Mouse (Mus musculus): Measurements from ENCODE around the gene Vmn1r77. TPM values are rescaled to one million over a fixed set of nuclear protein-coding genes. Genes with fewer than 3 reads are reported as not detected.
A peak's percentile ranks its signal among the peaks of the same experiment; 100 is the strongest.
"Not testable (repeated sequence)": the region's sequence is repeated elsewhere in the genome, so short reads cannot be mapped to it uniquely, and the experiment has no call there.

The Vmn1r77 gene
- total RNA-seq (2014; rRNA removed) (not detected in 2 replicates), polyA plus RNA-seq (2015; fragmentation: Nextera tagmentation; extraction: Ambion mirVana) (not detected in 2 replicates)

GRCm38 (mm10) chr7:12036452-12036851, at the start of gene Vmn1r77:
TSS of gene Vmn1r77 (plus strand) at chr7:12036752.
- ATAC-seq (ENCODE audit: low FRiP score), result not testable (repeated sequence)

GRCm38 (mm10) chr7:12011491-12011890, 25.1 kb upstream of the Vmn1r77 start:
- not testable (repeated sequence) for H3K4me3 ChIP-seq (ENCODE audit: low read depth, low read length); H3K27ac ChIP-seq (ENCODE audit: low read depth, low read length); H3K27me3 ChIP-seq (ENCODE audit: insufficient read depth, low read length); H3K4me2 ChIP-seq (ENCODE audit: low read depth, low read length, poor library complexity, severe bottlenecking); H3K9ac ChIP-seq (replicated peaks; ENCODE audit: low read length, poor library complexity, severe bottlenecking); H3K36me3 ChIP-seq (ENCODE audit: insufficient read depth, low read length); DNase-seq (ENCODE audit: low spot score); H3K4me1 ChIP-seq (ENCODE audit: insufficient read depth, low read length)
- WGBS, result 96% methylated on average over 5 of the region's 5 CpGs
- H3K9me3 ChIP-seq (ENCODE audit: low read length), result peaks cover 47% of the 10 kb centered on the region
- peak; percentile 38; the same call in 1 of the 2 replicates for ATAC-seq (ENCODE audit: low FRiP score)

More at GRCm38 (mm10) chr7:12036452-12036851, at the start of gene Vmn1r77:
- not testable (repeated sequence) for H3K9me3 ChIP-seq (ENCODE audit: low read length); H3K4me2 ChIP-seq (ENCODE audit: low read depth, low read length, poor library complexity, severe bottlenecking); H3K36me3 ChIP-seq (ENCODE audit: insufficient read depth, low read length); H3K27me3 ChIP-seq (ENCODE audit: insufficient read depth, low read length); H3K27ac ChIP-seq (ENCODE audit: low read depth, low read length); DNase-seq (ENCODE audit: low spot score); H3K4me3 ChIP-seq (ENCODE audit: low read depth, low read length); H3K4me1 ChIP-seq (ENCODE audit: insufficient read depth, low read length); H3K9ac ChIP-seq (replicated peaks; ENCODE audit: low read length, poor library complexity, severe bottlenecking)

GRCm38 (mm10) chr7:12012392-12012791, 24.2 kb upstream of the Vmn1r77 start:
- not testable (repeated sequence) for H3K9ac ChIP-seq (replicated peaks; ENCODE audit: low read length, poor library complexity, severe bottlenecking); ATAC-seq (ENCODE audit: low FRiP score); H3K4me3 ChIP-seq (ENCODE audit: low read depth, low read length); H3K27me3 ChIP-seq (ENCODE audit: insufficient read depth, low read length); H3K36me3 ChIP-seq (ENCODE audit: insufficient read depth, low read length); H3K27ac ChIP-seq (ENCODE audit: low read depth, low read length); H3K4me2 ChIP-seq (ENCODE audit: low read depth, low read length, poor library complexity, severe bottlenecking); H3K4me1 ChIP-seq (ENCODE audit: insufficient read depth, low read length); DNase-seq (ENCODE audit: low spot score)
- WGBS, result 90% methylated on average over 3 of the region's 3 CpGs
- peaks cover 52% of the 10 kb centered on the region for H3K9me3 ChIP-seq (ENCODE audit: low read length)

- Histone ChIP-seq H3K9ac (replicated peaks; ENCODE audit: low read length, poor library complexity, severe bottlenecking) (no peak overlapping the region), H3K27ac (ENCODE audit: low read depth, low read length) (no peak overlapping the region)
- 78% methylated on average over 4 of the region's 4 CpGs for WGBS
Observed at GRCm38 (mm10) chr7:12013106-12013505, 23.4 kb upstream of the Vmn1r77 start.

GRCm38 (mm10) chr7:12017829-12018228, 18.7 kb upstream of the Vmn1r77 start:
- not testable (repeated sequence) for H3K27me3 ChIP-seq (ENCODE audit: insufficient read depth, low read length); H3K9ac ChIP-seq (replicated peaks; ENCODE audit: low read length, poor library complexity, severe bottlenecking); H3K27ac ChIP-seq (ENCODE audit: low read depth, low read length); H3K4me2 ChIP-seq (ENCODE audit: low read depth, low read length, poor library complexity, severe bottlenecking); H3K4me1 ChIP-seq (ENCODE audit: insufficient read depth, low read length); H3K4me3 ChIP-seq (ENCODE audit: low read depth, low read length); ATAC-seq (ENCODE audit: low FRiP score); DNase-seq (ENCODE audit: low spot score); H3K36me3 ChIP-seq (ENCODE audit: insufficient read depth, low read length)
- 89% methylated on average over 2 of the region's 2 CpGs for WGBS
- peaks cover 41% of the 10 kb centered on the region for H3K9me3 ChIP-seq (ENCODE audit: low read length)

More at GRCm38 (mm10) chr7:12013106-12013505, 23.4 kb upstream of the Vmn1r77 start:
- H3K27me3 ChIP-seq (ENCODE audit: insufficient read depth, low read length), result no peaks in the 10 kb centered on the region
- no peak overlapping the region for H3K4me3 ChIP-seq (ENCODE audit: low read depth, low read length)
- H3K4me1 ChIP-seq (ENCODE audit: insufficient read depth, low read length), result no peaks in the 10 kb centered on the region
- DNase-seq (ENCODE audit: low spot score) (no peak), ATAC-seq (ENCODE audit: low FRiP score) (no peak)
- TF ChIP-seq CTCF (IDR thresholded peaks at IDR 0.05), result no peak
- no peak overlapping the region for H3K4me2 ChIP-seq (ENCODE audit: low read depth, low read length, poor library complexity, severe bottlenecking)
- no peaks in the 10 kb centered on the region for H3K36me3 ChIP-seq (ENCODE audit: insufficient read depth, low read length)
- H3K9me3 ChIP-seq (ENCODE audit: low read length), result peaks cover 56% of the 10 kb centered on the region

- ATAC-seq (ENCODE audit: low FRiP score) (no peak), DNase-seq (ENCODE audit: low spot score) (no peak)
- H3K4me1 ChIP-seq (ENCODE audit: insufficient read depth, low read length), result no peaks in the 10 kb centered on the region
- no peak overlapping the region for H3K27ac ChIP-seq (ENCODE audit: low read depth, low read length)
- no peak overlapping the region for H3K4me3 ChIP-seq (ENCODE audit: low read depth, low read length)
- peaks cover 7% of the 10 kb centered on the region for H3K9me3 ChIP-seq (ENCODE audit: low read length)
- WGBS, result 65% methylated on average over 2 of the region's 2 CpGs
- H3K36me3 ChIP-seq (ENCODE audit: insufficient read depth, low read length), result no peaks in the 10 kb centered on the region
- no peak for TF ChIP-seq CTCF (IDR thresholded peaks at IDR 0.05)
- H3K27me3 ChIP-seq (ENCODE audit: insufficient read depth, low read length), result no peaks in the 10 kb centered on the region
- H3K9ac ChIP-seq (replicated peaks; ENCODE audit: low read length, poor library complexity, severe bottlenecking), result no peak overlapping the region
- no peak overlapping the region for H3K4me2 ChIP-seq (ENCODE audit: low read depth, low read length, poor library complexity, severe bottlenecking)
Observed at GRCm38 (mm10) chr7:12040664-12041063, 4.1 kb downstream of the Vmn1r77 start.

Other genes with a start within 250 kb of the Vmn1r77 start
- not detected in 2 replicates for gene Vmn1r74, start 202.8 kb upstream of the Vmn1r77 start, total RNA-seq (2014; rRNA removed)
- not detected in 2 replicates for gene Vmn1r74, start 202.8 kb upstream of the Vmn1r77 start, polyA plus RNA-seq (2015; fragmentation: Nextera tagmentation; extraction: Ambion mirVana)
- not detected in 2 replicates for gene Vmn1r75, start 162.1 kb upstream of the Vmn1r77 start, total RNA-seq (2014; rRNA removed)
- gene Vmn1r75, start 162.1 kb upstream of the Vmn1r77 start, polyA plus RNA-seq (2015; fragmentation: Nextera tagmentation; extraction: Ambion mirVana), result not detected in 2 replicates
- not detected in 2 replicates for gene Vmn1r76, start 98.5 kb upstream of the Vmn1r77 start, total RNA-seq (2014; rRNA removed)
- not detected in 2 replicates for gene Vmn1r76, start 98.5 kb upstream of the Vmn1r77 start, polyA plus RNA-seq (2015; fragmentation: Nextera tagmentation; extraction: Ambion mirVana)
- not detected in 2 replicates for gene Vmn1r78, start 113.5 kb downstream of the Vmn1r77 start, total RNA-seq (2014; rRNA removed)
- not detected in 2 replicates for gene Vmn1r78, start 113.5 kb downstream of the Vmn1r77 start, polyA plus RNA-seq (2015; fragmentation: Nextera tagmentation; extraction: Ambion mirVana)
- not detected in 2 replicates for gene Vmn1r79, start 134.5 kb downstream of the Vmn1r77 start, total RNA-seq (2014; rRNA removed)
- not detected in 2 replicates for gene Vmn1r79, start 134.5 kb downstream of the Vmn1r77 start, polyA plus RNA-seq (2015; fragmentation: Nextera tagmentation; extraction: Ambion mirVana)
- gene Vmn1r80, start 152.5 kb downstream of the Vmn1r77 start, total RNA-seq (2014; rRNA removed), result not detected in 2 replicates
- gene Vmn1r80, start 152.5 kb downstream of the Vmn1r77 start, polyA plus RNA-seq (2015; fragmentation: Nextera tagmentation; extraction: Ambion mirVana), result not detected in 2 replicates
- not detected in 2 replicates for gene Vmn1r81, start 231.5 kb downstream of the Vmn1r77 start, total RNA-seq (2014; rRNA removed)
- not detected in 2 replicates for gene Vmn1r81, start 231.5 kb downstream of the Vmn1r77 start, polyA plus RNA-seq (2015; fragmentation: Nextera tagmentation; extraction: Ambion mirVana)

All from midbrain, postnatal 0 days (tissue).